Mouse (Mus musculus) layer of hippocampus, adult 9-11 months (tissue): Measurements from ENCODE around the gene Mapk13.

Experiments used
- DNase-seq: peaks from one replicate; pipeline ENCODE4 v3.0.0; 2022

Mapk13 gene

GRCm38 (mm10) chr17:28776817-28777216 is 7.7 kb downstream of the Mapk13 start:
- DNase-seq: no peak

- peak; percentile 21 for DNase-seq
Measured at GRCm38 (mm10) chr17:28777231-28778005, 8.3 kb downstream of the Mapk13 start.

DNA sequence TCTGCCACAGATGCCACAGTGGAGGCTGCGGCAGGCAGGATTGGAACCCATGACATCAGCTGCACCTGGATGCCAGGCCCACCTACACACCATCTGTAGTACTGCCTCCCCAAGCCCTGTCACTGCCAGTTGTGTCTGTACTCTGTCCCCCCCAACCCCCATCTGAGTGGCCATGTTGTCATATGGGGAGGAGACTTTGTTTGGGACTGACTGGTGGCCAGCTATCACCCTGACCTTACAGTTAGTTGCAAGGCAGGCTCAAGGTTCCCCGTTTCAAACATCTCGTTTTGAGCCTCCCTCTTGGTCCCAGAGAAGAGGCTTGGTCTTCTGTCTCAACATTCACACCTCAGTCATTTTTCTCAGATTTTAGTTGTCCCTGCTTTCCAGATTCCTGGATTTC is 10.6 kb downstream of the Mapk13 start:
- DNase-seq: no peak

DNA sequence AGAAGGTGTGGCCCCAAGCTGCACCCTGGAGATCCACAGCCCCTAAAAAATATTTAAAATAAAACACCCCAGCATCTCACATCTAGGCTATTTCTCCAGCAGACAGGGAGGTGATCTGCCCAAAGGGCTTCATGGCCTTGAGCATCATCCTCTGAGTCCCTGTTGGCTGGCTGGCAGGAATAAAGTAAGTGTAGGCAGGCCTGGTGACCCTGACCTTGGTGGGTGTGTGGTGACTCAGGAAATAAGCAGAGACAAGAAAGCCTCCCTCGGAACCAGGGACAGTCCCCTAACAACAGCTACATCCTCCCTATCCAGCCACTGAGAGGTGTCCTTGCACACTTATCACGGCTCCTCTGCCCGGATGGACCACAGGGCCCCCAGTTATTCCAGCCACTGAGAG is 11.7 kb downstream of the Mapk13 start:
- no peak for DNase-seq

- DNase-seq: no peak
Measured at GRCm38 (mm10) chr17:28781290-28782045, 12.4 kb downstream of the Mapk13 start.

DNA sequence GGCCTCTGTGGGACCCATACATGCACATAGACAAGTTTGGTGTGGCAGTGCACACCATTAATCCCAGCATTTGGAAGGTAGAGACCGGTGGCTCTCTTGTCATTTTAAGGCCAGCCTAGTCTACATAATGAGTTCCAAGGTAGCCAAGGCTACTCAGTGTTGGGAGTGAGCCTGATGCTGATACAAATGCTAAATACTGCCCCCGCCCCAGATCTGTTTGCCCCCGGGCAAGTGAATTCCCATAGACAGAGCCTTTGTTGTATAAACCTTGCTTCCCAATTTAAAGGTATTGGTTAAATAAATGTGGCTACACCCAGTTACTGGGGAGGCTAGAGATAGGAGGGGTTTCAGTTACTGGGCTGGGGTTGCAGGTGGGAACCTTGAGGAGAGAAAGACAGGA is 15.9 kb downstream of the Mapk13 start:
- no peak for DNase-seq

DNA sequence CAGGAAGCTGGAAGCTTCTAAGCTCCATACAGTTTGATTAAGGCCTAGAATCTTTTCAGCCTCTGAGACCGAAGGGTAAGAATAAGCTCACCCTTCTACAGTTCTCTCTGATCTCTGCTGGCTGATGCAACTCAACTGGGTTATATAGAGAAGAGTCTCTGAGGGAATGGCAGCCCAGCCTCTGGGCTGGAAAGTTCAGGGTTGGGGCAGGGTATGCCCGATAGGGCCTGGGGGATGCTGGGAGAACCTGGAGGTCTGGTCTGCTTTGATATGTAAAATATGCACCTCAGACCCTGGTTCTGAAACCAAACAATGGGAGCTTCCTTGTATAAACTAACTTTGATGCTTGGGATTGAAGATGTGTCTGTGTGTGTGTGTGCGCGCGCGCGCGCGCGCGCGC is 18.4 kb downstream of the Mapk13 start:
- DNase-seq: no peak

DNA sequence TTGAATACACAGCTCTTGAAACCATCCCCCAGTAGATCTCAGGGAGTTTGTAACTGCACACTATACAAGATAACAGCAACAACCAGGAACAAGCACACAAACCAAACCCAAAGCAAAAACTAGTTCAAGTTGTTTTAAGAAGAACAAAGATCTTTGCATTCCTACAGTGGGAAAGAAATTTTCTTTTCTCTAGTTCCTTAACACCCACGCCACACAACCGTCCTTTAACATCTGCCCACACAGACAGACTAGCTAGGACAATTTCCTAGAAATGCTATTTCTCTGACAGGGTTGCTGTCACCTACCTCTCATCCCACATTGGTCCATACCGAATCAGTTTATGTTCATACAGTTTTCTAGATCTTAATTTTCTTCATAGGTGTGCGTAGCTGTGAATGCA is 27.9 kb downstream of the Mapk13 start:
- DNase-seq: no peak

GRCm38 (mm10) chr17:28799291-28800160 is 30.4 kb downstream of the Mapk13 start:
- no peak for DNase-seq

DNA sequence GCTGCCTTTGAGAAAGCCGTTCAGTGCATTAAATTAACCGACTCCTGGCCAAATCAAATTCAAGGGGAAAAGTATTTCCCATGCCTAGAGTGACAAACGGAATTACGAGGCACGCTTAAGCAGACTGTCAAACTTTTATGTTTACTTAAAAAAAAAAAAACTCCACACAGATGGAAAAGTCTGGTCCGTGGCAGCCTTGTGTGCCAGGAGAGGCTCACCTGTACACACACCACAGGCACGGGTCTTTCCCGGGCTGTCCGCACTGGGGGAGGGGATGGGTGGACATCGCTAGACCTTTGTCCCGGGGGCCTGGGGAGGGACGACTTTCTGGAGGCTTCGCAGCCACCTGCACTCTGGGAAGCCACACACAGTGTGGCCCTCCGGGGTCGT is 31.2 kb downstream of the Mapk13 start:
- DNase-seq: no peak

DNA sequence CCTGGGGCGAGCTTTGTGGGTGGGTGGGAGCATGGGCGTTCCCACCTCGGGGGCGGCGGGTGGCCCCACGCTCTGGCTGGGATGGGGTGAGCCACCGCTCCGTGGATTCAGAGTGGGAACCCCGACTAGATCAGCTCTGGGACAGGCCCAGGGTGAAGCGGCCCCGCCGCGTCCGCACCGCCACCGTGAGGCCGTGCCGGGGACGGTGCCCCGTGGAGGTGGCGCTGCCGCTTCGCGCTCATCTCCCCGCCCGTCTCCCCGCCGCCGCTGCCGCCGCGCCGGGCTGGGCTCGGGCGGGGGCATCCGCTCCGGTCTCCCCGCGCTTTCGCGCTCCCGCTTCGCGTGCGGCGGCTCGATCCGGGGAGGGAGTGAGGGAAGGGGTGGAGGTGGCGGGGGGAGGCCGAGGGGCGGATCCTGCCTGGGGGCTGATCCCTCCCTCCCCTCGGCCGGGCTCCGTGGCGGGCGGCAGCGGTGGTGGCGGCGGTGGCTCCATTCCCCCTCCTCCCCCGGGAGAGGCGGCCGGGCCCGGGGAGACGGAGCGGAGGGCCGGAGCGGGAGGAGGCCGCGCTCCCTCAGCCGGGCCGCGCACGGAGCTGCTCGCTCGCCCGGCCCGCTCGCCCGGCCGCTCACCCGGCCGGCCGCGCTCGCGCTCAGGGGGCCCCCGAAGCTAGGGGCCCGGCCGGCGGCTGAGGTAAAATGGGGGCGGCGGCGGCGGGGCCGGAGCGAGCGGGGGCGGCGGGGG is 31.7 kb downstream of the Mapk13 start, which contains the start of gene Brpf3:
Gene Brpf3, plus strand, starts transcription at position 420 of the 742 bp plus-strand sequence.
- peak; percentile 66 for DNase-seq

DNA sequence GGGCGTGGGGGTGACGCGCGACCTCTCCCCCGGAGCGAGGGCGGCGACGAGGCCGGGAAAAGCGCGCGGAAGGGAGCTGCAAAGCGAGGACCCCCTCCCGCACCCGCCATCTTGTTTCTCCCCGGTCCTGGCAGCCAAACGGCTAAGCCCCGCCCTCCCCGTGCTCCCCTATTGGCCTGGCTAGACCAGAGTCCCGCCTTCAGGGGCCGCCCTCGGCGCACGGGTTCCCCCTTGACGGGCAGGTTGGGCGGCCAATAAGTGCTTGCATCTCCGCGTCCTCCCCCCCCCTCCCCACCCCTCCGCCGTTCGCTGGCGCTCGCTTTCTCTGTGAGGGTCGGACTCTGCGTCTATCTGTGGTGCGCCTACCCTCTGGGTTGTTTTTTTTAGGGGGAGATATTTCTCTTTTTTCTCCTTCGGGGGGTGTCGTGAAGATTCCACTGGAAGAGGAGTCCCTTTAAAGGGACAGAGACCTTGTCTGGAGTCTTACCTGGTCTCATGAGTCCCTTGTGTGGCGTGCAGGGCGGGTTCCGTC is 32.4 kb downstream of the Mapk13 start:
- peak; percentile 98 for DNase-seq

DNA sequence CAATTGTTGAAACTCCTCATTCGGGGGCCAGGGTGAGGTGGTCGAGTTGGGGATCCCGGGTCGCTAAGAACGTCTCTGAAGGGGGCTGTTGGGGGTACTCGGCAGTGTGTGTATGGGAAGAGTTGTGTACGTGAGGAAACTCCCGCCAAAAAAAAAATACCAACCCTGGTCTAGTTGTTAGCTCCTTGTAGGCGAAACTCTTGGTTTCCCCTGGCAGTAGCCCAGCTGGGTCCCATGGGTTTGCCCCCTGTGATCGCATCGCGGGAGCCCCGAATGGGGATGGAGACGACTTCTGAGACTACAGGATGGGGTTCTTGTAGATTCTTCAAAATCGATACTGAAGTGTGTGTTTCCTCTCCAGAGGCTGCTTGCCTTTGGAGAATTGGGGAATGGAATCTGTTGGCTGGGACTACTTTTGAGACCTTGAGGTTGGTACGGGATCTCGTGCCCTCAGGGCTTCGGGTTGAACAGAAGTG is 32.9 kb downstream of the Mapk13 start:
- DNase-seq: no peak

DNA sequence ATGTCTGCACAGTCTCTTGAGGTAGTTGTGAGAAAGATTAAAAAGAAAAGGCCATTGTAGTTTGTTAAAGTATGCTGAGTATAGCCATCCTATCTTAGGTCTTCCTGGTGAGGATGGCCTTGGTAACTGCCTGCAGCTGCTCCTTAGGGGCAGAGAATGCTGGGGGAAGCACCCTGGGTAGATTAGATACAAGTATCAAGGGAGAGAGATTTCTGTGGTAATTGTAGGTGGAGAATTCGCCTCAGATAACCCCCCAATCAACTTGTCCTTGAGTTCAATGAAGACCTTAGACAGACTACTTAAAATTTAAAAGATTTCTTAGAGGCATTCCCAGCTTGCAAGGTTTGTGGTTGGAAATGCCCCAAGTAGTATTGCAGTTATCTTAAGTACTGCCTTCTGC is 34.2 kb downstream of the Mapk13 start:
- DNase-seq: no peak

DNA sequence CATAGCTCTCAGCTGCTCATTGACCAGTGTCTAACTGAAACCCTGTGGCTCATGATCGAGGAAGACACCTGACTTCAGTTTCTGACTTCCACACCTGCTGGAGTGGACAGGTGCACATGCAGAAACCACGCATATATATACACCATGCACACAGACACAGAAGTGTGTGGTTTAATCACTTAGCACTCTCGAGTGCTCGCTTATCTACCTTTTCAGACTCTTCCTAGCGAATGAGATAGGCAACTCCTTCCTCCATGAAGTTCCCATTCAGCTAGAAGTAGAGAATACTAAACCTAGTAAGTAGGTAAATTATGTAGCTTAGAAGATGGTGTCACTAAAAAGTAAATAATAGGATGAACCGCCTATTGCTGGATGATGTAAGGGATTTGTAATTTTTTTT is 35.9 kb downstream of the Mapk13 start:
- no peak for DNase-seq

- DNase-seq: no peak
Measured at GRCm38 (mm10) chr17:28806770-28807169, 37.7 kb downstream of the Mapk13 start.

DNA sequence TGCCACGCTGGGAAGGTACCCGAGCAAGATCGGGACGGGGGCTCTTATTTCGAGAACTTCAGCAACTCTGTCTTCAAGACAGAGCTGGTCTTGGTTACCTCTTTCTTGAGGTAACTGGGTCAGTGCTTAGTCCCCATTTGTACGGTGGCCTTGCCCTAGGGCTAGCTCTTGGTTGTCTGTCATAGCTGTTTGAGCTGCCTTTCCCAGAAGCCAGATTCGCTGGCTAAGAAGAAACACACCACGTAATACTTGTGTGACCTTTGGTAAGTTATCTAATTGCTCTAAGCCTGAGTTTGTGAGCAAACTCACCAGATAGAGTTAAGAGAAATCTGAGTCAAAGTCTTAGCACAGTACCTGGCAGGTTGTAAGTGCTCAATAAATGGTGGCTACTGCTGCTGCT is 39.6 kb downstream of the Mapk13 start:
- no peak for DNase-seq

DNA sequence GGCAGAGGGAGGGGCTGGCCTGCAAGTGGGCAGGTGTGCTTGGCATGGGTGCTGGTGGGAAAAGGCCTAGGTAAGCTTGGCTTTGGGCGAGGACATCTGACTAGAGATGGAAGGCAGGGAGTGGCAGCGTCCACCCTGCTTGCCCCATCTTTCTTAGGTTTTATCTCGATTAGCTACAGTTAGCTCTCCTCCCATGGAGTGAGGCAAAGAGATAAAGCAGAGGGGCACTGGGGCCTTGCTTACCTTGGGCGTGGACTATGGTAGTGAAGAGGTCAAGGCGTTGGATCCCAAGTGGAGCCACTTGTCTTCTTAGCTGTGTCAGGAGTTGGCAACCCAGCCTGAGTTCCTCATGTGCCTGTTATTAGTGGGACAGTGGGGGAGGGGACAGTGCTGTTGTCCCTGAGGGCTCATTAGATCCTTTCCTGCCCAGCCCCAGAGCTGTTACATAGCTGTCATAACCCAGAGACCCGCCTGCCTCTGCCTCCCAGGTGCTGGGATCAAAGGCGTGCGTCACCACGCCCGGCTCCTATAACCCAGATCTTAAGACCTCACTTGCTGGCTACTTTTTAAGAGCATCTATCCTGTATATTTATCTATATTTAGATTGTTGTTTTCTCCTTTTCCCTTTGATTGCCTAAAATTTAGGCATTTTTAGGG is 40.2 kb downstream of the Mapk13 start:
- no peak for DNase-seq

DNA sequence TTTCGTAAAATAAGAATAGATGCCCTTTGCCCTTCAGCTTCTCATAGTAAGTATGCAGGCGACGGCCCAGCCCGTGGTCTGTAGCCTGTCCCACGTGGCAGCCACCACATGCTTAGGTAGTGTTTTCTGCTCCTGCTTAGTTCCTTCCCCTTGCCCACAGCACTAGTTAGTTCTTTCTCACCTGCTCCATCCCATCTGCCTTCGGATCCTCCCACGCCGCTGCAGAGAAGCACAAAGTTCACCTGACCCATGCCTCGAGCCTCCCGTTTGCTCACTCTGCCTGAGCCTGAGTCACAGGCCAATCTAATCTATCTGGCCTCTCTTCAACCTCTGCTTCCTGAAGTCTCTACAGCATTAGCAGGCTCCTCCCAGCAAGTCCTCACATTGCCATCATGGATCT is 43.2 kb downstream of the Mapk13 start:
- DNase-seq: no peak

DNA sequence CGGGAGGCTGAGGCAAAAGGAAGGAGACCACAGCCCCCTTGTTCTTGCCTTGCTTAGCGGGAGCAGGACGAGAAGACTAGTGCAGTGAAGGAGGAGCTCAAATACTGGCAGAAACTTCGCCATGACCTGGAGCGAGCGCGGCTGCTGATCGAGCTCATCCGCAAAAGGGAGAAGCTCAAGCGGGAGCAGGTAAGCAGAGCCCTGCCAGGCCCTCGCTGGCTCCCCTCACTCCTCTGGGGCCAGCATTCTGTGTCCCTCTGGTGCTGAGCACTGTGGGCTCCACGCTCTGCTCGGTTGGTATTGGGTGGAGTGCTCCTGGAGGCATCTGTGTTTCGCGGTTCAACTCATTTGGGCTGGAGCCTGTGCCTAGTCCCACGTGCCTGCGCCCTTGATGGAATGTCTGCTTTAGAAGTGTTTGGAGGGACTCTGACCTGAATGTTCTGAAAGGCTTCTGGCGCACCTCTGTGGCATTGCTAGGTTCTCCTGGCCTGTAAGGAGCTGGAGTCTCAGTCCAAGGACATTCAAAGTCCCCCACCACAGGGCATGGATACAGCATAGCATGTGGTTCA is 45.5 kb downstream of the Mapk13 start:
- DNase-seq: no peak

- DNase-seq: no peak
Measured at GRCm38 (mm10) chr17:28815384-28816004, 46.4 kb downstream of the Mapk13 start.
